Mouse (Mus musculus): ENCODE measurements at regions not wholly inside any gene's neighbourhood (a gene's known extent, or its start where the extent isn't known, plus 50 kb on each side); places are given as distances from the start of the nearest gene placed in this dataset.
A peak's percentile ranks its signal among the peaks of the same experiment; 100 is the strongest.

DNA sequence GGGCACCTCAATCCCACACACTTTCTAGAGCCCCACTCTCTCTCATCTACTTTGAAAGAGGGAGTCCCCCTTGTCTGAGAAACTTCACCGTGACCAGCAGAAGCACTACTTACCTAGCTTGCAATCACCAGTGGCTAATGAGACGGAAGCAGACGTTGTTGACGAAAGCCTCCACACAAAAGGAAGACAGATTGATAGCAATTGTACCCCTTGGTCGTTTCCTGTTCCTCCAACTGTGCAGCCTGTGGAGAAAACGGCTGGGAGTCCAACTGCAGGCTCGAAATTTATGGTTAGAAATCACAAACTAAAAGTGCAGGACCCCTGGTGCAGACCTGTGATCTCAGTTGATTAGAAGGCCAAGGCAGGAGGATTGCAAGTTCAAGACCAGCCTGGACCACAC is 155.8 kb upstream of the Jarid2 start:
- no peak for DNase-seq

- DNase-seq = no peak
Measured at GRCm38 (mm10) chr13:44579215-44579614, 150.1 kb upstream of the Jarid2 start.

DNA sequence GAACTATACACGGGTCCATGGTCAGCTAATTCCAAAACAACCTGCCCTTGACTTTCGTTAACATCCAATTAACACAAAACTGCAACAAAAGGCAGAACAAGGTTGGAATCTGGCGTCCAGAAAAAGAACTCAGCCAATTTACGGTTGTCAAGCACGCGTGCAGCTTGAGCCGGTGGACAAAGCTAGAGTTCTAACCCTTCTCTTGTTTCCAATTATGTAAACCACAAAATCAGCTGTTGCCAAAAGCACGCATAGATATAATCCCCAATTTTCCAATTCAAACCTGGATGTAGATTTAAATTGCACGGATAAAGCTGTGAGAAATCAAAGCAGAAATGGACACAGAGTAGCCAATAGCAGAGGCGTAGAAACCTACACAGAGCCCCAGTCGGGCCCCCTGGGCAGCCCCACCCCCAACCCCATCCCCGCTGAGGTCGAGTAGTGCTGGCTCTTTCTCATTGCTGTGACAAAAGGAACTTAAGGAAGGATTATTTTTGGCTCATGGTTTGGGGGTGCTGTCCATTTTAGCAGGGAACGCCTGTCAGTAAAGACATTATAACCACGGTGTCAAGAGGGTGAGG is 149.0 kb upstream of the Jarid2 start:
- DNase-seq = no peak

- DNase-seq = no peak
Measured at GRCm38 (mm10) chr13:44580767-44581166, 148.5 kb upstream of the Jarid2 start.

DNA sequence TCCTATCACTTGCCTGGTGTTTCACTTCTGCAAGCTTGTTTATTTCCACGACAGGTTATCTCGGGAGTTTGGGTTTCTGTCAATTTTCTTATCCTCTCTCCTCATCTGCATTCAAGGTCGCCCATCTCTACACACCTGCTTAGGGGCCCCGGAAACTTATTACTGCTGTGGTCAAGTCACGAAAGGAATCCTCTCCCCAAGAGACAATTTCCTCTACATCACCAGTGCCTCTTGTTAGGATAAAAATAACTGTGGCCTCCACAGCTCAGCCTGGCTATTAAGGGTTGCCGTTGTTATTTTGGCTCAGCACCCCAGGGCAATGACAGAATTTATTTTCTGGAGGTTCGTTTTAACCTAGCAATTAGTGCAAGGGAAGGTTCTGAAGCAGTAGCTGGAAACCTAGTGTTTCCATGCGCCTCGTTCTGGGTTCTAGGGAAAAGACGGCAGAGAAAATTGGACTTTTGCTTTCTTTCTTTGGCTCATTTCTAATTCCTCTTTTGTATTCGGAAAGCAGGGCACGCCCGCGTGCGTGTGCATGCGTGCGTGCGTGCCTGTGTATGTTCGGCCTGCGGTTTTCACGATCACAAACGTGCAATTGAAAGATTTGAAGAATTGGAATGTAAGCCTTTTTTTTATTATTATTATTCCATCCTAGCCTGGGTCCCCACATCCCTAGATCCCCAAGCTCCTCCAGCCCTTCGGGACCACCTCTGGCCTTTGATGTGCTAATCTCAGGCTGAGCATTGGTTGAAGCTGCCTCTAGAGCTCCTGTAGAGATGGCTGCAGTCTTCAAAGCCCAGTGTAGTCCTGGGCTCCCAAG is 147.1 kb upstream of the Jarid2 start:
- DNase-seq = peak; percentile 48

DNA sequence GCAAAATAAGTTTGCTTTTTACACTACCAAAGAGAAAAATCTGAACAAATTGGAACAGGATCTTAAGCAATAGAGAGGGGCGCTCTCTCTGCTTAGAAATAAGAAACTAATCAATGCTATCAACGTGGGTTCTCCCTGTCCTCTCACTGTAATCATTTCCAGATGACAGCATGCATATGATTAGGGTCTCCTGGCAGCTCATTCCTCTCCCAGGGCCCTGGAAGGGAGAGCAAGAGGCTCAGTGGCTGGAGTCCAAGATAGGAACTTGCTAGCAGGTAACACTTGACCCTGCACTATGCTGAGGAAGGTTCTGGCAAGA is 146.5 kb upstream of the Jarid2 start:
- peak; percentile 73 for DNase-seq

GRCm38 (mm10) chr13:44583614-44584013 is 145.7 kb upstream of the Jarid2 start:
- no peak for DNase-seq

GRCm38 (mm10) chr13:44584151-44584550 is 145.1 kb upstream of the Jarid2 start:
- no peak for DNase-seq

DNA sequence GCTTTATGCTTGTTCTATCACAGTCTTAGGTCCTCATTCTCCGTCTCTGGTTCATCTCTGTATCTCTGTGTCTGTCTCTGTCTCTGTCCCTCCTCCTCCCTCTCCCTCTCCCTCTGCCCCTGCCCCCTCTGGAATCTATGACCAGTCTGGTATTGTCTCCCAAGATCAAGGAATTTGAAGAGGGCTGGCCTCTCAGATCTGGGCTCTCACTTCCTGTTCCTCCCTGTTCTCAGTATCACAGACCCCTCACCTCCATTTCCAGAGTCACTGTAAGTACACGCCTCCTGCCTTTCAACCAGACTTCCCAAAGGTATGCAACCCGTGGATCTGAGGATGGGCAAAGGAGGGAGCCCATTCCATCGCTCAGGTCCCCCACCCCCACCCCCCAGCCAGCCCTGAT is 144.7 kb upstream of the Jarid2 start:
- DNase-seq = no peak

- DNase-seq = no peak
Measured at GRCm38 (mm10) chr13:44587846-44588245, 141.4 kb upstream of the Jarid2 start.

DNA sequence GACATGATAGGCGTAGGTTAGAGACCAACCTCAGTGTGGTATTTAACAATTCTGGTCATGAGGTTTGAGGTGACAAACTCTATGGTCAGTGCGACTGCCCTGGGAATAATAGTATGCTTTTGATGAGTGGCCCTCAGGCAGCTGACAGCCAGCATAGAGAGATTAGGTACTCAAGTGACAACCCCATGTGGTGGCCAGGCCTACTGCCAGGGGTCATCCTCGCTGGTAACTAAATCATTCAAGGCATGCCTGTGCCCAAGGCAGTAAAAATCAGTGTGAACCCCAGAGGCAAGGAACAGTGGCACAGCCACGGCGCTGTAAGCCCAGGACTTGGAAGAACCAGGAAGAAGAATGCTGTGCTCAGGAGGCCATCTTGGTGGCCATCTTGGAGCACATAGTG is 134.6 kb upstream of the Jarid2 start:
- no peak for DNase-seq

GRCm38 (mm10) chr13:44597666-44598065 is 131.6 kb upstream of the Jarid2 start:
- no peak for DNase-seq

- DNase-seq = no peak
Measured at GRCm38 (mm10) chr13:44601024-44601423, 128.2 kb upstream of the Jarid2 start.

DNA sequence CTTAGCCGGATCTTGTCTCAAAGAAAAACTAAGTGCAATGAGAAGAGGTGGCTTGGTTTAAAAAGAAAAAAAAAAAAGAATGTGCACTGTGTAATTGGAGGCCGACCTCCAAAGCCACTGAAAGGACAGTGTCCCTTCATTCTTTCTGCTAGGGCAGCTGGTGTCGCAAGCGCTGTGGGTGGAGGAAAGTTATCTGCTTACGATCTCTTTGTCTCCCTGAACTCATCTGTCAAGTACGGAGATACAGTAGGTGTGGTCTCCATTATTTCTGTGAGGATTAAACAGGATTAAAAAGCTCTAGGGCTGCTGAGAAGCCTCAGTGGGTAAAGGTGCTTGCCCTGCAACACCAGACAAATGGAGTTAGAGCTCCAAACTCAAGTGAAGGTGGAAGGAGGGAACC is 126.6 kb upstream of the Jarid2 start:
- DNase-seq = no peak

- DNase-seq = no peak
Measured at GRCm38 (mm10) chr13:44607316-44608285, 121.7 kb upstream of the Jarid2 start.

GRCm38 (mm10) chr13:44608286-44608675 is 121.0 kb upstream of the Jarid2 start:
- no peak for DNase-seq

DNA sequence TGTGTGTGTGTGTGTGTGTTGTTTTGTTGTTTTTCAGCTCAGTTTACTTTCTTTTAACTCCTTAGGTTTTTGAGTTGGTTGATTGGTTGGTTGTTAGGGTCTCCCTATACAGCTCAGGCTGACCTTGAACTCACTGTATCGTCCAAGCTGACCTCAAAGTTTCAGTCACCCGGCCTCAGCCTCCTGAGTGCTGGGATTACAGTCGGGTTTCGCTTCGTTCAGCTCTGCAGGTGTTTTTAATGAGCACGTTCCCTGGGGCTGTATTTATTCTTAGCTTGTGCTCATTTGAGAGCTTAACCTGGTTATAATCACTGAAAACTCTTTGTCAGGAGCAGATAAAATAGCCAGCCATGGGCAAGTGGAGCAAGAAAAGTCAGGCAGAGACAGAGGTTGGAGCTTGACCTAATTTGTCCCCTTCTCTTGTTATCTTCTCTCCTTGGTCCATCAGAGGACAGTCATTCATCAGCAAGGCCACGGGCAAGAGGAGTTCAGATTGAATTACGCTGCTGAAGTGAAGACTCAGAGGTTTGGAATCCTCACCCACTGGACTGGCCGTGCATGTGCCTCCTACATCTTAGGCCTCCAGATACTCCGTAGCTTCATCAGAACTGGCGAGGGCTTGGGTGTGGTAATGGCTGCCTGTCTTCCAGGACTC is 120.5 kb upstream of the Jarid2 start:
- no peak for DNase-seq

GRCm38 (mm10) chr13:44609606-44610005 is 119.7 kb upstream of the Jarid2 start:
- no peak for DNase-seq

DNA sequence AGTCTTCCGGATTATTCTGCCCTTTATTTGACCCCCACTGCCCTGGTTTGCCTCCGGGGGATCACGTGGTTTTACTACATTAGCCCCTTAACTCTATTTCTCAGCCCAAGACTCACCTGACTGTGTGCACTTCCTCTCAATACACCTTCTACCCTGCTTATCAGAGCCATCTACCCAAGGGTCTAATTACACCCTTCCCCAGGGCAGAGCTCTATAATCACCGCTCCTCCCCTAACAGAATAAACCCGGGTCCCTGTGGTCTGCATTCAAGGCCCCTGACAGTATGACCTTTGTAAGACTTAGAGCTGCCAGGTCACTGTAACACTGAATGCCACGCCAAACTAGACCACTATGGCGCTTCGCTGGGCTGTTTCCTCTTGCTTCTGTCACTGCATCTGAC is 113.6 kb upstream of the Jarid2 start:
- DNase-seq = no peak

GRCm38 (mm10) chr13:44618368-44618767 is 110.9 kb upstream of the Jarid2 start:
- DNase-seq = no peak

- no peak for DNase-seq
Measured at GRCm38 (mm10) chr13:44622661-44623355, 106.5 kb upstream of the Jarid2 start.

- no peak for DNase-seq
Measured at GRCm38 (mm10) chr13:44624716-44625115, 104.6 kb upstream of the Jarid2 start.

- DNase-seq = no peak
Measured at GRCm38 (mm10) chr13:44625792-44626191, 103.5 kb upstream of the Jarid2 start.

Data from embryo, embryonic 11 days (tissue).